ENCODE assay signal across 11 mouse cellular contexts in the genomic region with DNA sequence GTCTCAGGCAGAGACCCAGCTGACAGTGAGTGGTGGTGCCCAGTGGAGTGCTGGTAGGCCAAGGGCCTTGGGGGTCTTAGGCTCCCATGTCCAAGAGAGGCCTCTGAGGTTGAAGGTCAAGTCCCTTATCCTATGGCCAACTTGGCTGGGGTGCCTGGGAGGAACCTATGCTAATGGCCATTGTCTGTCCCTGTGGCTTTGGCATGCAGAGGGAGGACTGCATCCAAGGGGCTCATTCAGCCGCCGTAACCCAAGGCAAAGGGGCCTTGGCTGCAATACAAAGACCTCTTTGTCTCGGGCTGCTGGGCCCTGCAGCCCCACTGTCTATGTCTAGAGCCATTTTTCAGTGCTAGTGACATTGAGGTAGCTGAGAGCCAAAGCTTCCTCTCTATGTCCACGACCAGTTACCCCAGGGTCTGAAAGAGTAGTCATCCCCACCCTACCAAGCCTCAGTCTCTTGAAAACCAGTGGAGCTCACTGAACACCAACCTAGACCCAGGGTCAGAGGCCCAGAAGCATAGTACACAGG. TPM values are rescaled to one million over a fixed set of nuclear protein-coding genes. Genes with fewer than 3 reads are reported as not detected.
DNase-seq lines count a peak whose midpoint lies in the region; ATAC-seq lines count a peak whose summit lies in the region.
"Had no signal": no experiment of that assay in that cellular context is flagged by ENCODE, and none has a peak within 500 bp of the region (broad histone marks: within the 10 kb centered on the region; RNA-seq: fewer than 3 reads in every experiment).

No protein-coding gene starts in this region.

- peak overlapping the region; percentile 64 for H3K27ac ChIP-seq in hindbrain, embryonic 12.5 days
- H3K27ac ChIP-seq in midbrain, embryonic 12.5 days (replicated peaks): peak overlapping the region; percentile 77
- H3K27ac ChIP-seq: stomach, embryonic 15.5 days had no signal

- H3K9ac ChIP-seq in hindbrain, embryonic 12.5 days: no peak overlapping the region
- H3K9ac ChIP-seq in midbrain, embryonic 12.5 days (replicated peaks): no peak overlapping the region
- H3K9ac ChIP-seq: stomach, embryonic 15.5 days had no signal

- no peaks in the 10 kb centered on the region; the same call in 1 of the 2 replicates for H3K27me3 ChIP-seq in hindbrain, embryonic 12.5 days
- H3K27me3 ChIP-seq in midbrain, embryonic 12.5 days: 0 out of 2 replicates have a peak, but pooled peaks cover 5% of the 10 kb centered on the region
- H3K27me3 ChIP-seq: stomach, embryonic 15.5 days had no signal

- H3K9me3 ChIP-seq in hindbrain, embryonic 12.5 days (replicated peaks): no peaks in the 10 kb centered on the region
- H3K9me3 ChIP-seq in midbrain, embryonic 12.5 days: no peaks in the 10 kb centered on the region
- H3K9me3 ChIP-seq: stomach, embryonic 15.5 days had no signal

- no peaks in the 10 kb centered on the region for H3K36me3 ChIP-seq in hindbrain, embryonic 12.5 days
- no peaks in the 10 kb centered on the region for H3K36me3 ChIP-seq in midbrain, embryonic 12.5 days
- H3K36me3 ChIP-seq: stomach, embryonic 15.5 days had no signal

- 10% methylated on average over 4 of the region's 4 CpGs for WGBS in hindbrain, embryonic 12.5 days
- 11% methylated on average over 4 of the region's 4 CpGs for WGBS in midbrain, embryonic 12.5 days

- peaks cover 56% of the 10 kb centered on the region for H3K4me1 ChIP-seq in hindbrain, embryonic 12.5 days
- peaks cover 49% of the 10 kb centered on the region for H3K4me1 ChIP-seq in midbrain, embryonic 12.5 days
- H3K4me1 ChIP-seq: stomach, embryonic 15.5 days had no signal

- H3K4me3 ChIP-seq in hindbrain, embryonic 12.5 days: no peak overlapping the region
- H3K4me3 ChIP-seq in midbrain, embryonic 12.5 days: no peak overlapping the region
- H3K4me3 ChIP-seq: stomach, embryonic 15.5 days had no signal

- peak; percentile 55 for DNase-seq in right cerebral cortex, adult 18-20 months
- no peak for DNase-seq in right cerebral cortex, postnatal 14 days
- DNase-seq in thymus, postnatal 14 days: no peak
- no peak for DNase-seq in lung, postnatal 36 days
- no peak for DNase-seq in frontal cortex, postnatal 25 days (ENCODE audit: low spot score in 2 of 2)
- DNase-seq in lung, postnatal 14 days: no peak

- no peak overlapping the region for H3K4me2 ChIP-seq in hindbrain, embryonic 12.5 days (replicated peaks)
- H3K4me2 ChIP-seq in midbrain, embryonic 12.5 days (replicated peaks): no peak overlapping the region
- H3K4me2 ChIP-seq: stomach, embryonic 15.5 days had no signal

- ATAC-seq in hindbrain, embryonic 12.5 days (ENCODE audit: low FRiP score): peak; percentile 58
- peak; percentile 73 for ATAC-seq in midbrain, embryonic 12.5 days (ENCODE audit: low FRiP score, low read depth)

RNA-seq across cellular contexts. Expression of gene Notch1, which starts 19.1 kb away (rescaled TPM):
- polyA plus RNA-seq in hindbrain, embryonic 12.5 days (2016; fragmentation: Nextera tagmentation; extraction: Ambion mirVana): 38.0 and 41.0 TPM in 2 replicates
- 53.5 and 56.2 TPM in 2 replicates for polyA plus RNA-seq in midbrain, embryonic 12.5 days (2016; fragmentation: Nextera tagmentation; extraction: Ambion mirVana)

RNA-seq across cellular contexts. Expression of gene Egfl7, which starts 44.2 kb away (rescaled TPM):
- polyA plus RNA-seq in hindbrain, embryonic 12.5 days (2016; fragmentation: Nextera tagmentation; extraction: Ambion mirVana): 61.4 and 72.1 TPM in 2 replicates
- polyA plus RNA-seq in midbrain, embryonic 12.5 days (2016; fragmentation: Nextera tagmentation; extraction: Ambion mirVana): 50.4 and 64.8 TPM in 2 replicates

RNA-seq across cellular contexts. Expression of gene Gm20532, which starts 50.9 kb away (rescaled TPM):
- polyA plus RNA-seq in hindbrain, embryonic 12.5 days (2016; fragmentation: Nextera tagmentation; extraction: Ambion mirVana): not detected in 2 replicates
- not detected in 2 replicates for polyA plus RNA-seq in midbrain, embryonic 12.5 days (2016; fragmentation: Nextera tagmentation; extraction: Ambion mirVana)
- polyA plus RNA-seq: intestine, embryonic 14.5 days; limb, embryonic 14.5 days; stomach, embryonic 15.5 days had no signal
